Mouse (Mus musculus): ENCODE results near the gene Rab24.

The Rab24 gene

DNA sequence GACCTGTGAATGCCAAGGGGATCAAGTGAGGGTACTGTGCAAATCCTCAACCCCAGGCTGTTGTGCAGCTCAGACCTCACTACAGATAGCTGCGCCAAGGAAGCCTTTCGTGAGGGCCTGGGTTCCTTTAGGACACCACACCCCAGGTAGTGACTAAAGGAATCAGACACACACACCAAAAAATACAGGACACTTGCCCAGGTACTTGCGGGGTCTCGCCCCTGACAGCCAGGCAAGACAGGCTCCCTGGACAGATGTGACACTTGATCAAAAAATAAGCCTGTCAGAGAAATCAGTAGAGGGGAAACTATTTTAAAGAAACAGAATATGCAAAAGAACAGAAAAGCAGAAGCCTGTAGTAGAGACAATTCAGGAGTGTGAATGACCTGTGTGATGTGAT, 6.9 kb upstream of the Rab24 start:
- no peak for DNase-seq

DNA sequence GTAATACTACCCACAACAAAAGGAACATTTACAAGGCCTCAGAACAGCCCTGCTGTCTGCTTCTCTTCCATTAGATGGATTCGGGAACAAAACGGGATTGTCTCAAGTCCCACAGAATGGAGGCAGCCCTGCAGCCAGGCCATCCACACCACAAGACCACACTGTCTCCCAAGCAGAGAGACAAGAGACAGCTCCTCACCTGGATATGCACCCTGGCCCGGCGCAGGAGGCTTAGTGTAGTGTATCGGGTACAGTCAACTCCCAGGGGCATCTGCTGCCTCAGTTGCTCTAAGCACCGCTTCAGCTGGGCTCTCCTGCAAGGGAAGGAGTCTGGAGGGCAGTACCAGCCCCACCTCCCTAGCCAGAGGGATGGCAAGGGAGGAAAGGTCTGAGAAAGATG, 6.4 kb upstream of the Rab24 start:
- no peak for DNase-seq

DNA sequence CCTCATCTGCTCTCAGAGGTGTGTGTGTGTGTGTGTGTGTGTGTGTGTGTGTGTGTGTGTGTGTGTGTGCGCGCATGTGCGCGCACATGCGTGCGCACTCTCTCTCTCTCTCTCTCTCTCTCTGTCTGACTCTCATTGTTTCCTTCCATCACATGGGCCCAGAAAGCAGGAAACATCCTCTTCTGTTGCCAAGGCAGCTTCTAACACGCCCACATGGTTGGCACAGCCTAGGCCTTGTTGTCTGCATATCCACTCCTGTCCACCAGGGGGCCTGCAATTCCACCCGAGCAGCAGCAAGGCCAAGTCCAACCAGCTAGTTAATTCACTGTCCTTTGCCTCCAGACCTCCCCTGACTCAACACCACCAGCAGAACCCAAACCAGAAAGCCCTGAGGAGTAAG, 5.9 kb upstream of the Rab24 start:
- DNase-seq = peak; percentile 85 to 87

DNA sequence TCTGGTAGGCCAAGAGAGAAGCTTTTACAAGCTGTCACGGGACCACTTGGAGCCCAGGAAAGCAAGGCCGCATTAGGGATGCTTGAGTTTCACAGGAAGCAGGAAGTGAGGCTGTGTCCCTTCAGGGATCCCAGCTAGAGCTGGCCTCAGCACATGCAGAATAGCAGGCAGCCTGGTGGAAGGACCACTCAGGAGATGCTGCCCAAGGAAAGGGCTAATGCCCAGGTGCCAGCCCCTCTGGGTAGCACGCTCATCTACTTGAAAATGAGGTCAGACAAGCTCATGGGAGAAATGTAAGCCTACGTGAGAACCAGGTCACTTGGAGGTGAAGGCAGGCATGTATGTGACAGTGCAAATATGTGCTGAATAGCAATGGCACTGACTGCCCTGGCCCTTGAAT, 5.4 kb upstream of the Rab24 start:
- DNase-seq = no peak

DNA sequence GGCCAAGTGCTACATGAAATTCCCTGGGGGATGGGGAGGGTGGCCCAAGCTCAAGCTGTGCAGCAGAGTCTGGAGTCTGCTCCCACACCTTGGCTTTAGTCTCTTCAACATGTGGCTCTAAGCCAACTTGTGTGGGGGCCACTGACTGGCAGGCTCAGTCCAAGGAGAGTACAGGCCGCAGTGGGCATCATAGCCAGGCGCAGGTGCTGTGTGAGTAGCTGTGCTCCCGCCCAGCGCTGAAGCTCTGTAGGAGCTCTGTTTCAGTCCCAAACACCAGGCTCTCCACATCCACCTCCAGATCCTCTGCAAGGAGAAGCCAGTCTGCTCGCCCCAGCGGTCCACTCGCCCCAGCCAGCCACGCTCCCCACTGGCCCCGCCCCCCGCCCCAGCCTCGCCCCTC, 3.9 kb upstream of the Rab24 start:
- no peak for DNase-seq

DNA sequence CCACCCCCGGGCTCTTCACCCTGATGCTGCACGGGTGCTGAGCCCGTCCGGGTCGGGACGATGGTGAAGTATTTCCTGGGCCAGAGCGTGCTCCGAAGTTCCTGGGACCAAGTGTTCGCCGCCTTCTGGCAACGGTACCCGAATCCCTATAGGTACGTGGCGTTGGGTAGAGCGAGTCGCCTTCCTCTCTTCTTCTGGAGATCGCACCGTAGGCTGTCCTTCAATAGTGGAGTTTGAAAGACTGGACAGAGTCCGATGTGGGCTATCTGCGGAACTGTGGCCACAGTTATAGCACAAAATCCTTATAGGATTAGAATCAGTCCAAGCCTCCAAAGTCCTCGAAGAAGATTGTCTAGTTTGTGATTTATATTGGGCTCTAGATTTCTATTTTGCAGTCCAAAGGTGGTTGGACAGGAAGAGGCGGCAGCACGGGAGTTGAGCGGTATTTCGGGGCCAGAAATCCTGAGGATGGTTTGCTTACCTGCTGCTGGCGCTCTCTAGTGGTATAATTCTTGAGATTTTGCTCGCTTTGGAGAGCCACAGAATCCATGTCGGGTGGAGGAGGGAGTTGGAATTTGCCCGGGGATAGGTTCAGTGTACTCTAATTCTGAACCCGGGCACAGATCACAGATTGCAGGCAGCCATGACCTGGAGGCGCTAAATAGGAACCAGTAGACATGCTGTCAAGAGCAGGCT, 532 bp upstream of the Rab24 start:
- DNase-seq = peak; percentile 38 to 53

DNA sequence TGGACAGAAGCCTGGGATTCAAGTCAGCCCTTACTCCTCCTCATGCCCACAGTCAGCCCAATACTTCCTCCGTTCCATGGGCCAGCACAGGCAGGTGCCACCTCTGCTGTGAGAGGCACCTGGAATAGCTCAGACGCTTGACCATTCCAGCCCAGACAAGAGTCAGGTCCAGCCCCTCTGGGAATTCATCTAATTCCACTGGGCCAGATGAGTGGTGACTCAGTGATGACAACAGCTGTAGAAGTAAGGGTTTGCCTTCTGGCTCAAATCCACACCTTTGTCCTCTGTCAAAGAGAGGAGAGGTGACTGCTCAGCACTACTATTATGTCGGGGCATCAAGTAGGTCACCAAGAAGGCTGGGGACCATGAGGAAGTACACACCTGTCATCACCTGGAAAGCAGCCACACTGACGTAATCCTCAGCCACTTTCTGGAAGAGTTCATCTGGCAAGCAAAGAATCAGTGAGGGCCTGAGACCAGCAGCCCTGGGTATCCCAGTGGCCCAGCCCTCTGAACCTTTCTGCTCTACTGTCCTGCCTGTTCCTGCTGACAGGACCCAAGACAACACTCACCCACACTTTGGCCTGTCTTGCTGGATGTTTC, 1.7 kb downstream of the Rab24 start, which contains the start of gene Prelid1:
TSS of gene Prelid1 (plus strand) at position 570 of the 603 bp plus-strand sequence.
- peak; percentile 47 to 49 for DNase-seq

DNA sequence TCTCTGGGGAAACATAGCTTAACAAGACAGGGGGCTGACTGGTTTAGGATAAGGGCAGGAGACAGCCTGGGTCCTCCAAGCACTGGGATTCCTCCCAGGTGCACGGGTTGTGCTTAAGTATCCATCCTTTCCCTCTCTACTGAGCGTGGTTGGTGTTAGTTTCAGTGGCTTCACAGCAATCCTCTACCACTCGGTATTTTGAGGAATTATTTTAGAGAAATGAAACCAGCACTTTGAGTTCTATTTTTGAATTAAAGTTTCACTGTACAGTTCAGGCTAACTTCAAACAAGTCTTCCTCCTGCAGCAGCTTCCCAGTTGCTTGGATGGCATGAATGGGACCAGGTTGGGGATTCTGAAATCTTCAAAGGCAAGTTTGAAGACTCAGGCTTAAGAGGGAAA, 3.4 kb downstream of the Rab24 start:
- no peak for DNase-seq

DNA sequence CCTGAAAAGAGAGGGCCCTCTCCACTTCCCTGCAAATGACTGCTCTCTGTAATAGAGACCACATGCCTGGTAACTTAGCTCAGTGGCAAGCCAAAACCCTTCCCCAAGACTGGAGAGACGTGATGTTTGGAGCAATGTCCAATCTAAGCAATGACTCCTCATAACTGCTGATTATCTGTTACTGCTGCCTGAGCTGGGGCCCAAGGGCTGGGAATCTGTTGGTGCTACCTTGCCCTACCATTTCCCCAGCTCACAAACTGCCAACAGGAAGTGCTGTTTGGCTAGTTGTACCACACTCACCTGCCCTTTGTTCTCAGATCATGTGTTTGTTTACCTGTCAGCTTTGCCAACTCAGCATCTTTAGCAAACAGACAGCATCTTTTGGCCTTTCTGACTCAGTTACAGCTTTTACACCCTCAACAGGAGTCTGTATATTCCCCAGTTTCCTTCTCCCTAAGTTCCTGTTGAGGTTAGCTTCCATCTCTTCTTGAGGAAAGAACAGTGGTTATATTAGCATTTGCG, 6.8 kb downstream of the Rab24 start:
- no peak for DNase-seq

DNA sequence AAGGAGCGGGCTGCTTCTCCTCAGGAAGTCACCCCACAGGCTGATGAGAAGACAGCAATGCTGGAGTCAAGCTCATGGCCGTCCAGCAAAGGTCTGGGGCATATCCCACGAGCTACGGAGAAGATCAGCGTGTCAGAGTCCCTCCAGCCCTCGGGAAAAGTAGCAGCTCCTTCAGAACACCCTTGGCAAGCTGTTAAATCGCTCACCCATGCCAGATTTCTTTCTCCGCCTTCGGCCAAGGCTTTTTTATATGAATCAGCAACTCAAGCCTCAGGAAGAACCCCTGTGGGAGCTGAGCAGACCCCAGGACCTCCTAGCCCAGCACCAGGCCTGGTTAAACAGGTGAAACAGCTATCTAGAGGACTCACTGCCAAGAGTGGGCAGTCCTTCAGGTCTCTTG, 8.7 kb downstream of the Rab24 start:
- no peak for DNase-seq

DNA sequence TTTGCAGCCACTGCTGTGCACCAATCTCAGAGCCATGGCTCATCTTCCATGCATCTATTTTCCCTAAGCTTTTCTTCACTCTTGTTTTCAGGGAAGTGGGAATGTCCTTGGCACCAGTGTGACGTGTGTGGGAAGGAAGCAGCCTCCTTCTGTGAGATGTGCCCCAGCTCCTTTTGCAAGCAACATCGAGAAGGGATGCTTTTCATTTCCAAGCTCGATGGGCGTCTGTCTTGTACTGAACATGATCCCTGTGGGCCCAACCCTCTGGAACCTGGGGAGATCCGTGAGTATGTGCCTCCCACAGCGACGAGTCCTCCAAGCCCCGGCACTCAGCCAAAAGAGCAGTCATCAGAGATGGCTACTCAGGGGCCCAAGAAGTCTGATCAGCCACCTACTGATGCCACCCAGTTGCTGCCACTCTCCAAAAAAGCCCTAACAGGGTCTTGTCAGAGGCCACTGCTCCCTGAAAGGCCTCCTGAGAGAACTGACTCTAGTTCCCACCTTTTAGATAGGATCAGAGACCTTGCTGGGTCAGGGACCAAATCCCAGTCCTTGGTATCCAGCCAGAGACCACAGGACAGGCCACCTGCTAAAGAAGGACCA, 9.6 kb downstream of the Rab24 start:
- no peak for DNase-seq

DNA sequence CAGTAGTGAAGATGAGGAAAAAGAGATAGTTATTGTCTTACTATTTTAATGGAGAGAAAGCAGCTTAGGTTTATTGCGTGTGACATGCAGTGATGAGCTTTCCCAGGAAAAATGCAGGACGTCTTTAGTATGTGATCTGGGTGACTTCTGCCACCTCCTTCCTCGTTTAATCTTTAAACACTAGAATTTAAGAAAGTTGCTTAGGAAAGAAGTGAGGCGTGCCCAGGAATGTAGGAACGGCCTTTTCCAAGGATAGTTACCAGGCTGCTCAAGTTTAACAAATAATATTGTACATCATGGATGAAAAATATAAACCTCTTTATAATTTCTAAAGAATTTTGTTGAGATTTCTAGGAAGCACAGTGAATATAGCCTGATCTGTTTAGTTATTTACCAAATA, 20.8 kb downstream of the Rab24 start:
- DNase-seq = no peak

DNA sequence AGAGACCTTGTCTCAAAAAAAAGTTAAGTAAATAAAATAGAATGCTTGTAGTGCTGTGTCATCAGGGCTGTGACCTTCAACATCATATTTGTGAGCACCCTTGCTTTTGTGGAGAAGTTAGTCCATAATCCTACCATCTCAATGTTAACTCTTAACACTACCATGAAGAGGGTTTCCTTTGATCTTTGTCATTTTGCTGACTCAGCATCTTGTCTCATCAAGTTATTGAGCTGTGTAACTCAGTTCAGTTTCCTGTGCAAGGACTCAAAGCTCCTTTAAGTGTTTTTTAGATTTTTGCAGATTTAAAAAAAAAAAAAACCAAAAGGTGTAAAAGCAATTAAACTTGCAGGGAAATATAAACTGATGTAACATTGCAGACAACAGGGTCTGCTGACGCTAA, 25.0 kb downstream of the Rab24 start:
- DNase-seq = no peak

DNA sequence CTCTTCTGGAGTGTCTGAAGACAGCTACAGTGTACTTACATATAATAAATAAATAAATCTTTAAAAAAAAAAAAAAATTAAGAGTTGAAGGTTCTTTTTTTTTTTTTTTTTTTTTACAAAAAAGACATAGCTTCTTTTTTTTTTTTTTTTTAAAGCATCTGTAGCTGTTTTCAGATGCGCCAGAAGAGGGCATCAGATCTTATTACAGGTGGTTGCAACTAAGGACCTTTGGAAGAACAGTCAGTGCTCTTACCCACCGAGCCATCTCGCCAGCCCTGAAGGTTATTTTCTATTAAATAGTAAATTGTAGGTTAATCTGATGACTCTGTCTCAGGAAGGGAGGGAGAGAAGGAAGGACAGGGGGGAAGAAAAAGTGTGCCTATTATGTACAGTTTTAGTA, 32.9 kb downstream of the Rab24 start:
- no peak for DNase-seq

DNA sequence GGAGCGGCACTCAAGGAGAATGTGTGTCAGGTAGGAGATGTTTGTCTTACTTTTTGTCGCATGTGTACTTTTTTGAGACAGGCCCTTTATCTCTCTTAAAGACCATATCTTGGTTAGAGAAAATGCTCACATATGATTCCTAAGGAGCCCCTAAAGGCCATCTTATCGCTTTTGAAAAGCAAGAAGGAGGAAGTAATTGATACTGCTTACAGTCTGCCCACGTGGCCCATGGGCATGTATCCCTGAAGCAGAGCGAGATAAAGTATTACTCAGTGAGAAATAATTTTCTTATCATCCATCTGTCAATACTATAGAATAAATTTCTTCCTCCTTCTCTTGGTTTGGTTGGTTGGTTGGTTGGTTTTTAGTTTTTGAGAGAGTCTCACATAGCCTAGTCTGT, 44.1 kb downstream of the Rab24 start:
- no peak for DNase-seq

DNA sequence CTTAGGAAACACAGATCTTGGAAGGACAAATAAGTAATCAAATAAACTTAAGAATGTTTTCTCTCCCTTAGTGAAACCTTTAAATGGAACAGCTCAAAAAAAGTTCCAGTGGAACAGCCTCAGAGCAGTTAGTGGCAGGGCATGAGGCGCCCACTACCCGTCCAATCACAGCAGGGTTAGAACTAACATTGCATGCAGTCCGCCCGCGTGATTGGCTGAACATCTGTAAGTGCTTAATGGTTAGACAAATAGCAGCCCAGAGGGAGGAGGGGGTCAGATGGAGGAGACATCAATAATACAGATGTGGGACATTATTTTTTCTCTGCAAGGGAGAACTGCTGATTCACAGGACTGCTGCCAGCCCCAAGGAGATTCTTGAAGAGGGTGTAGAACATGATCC, 44.5 kb downstream of the Rab24 start:
- DNase-seq = no peak

Measured in cerebellum, postnatal 36 days (tissue).